Mouse (Mus musculus): Measurements from ENCODE around the gene Akap1.

The Akap1 gene

GRCm38 (mm10) chr11:88878011-88878410, 13.6 kb upstream of the Akap1 start:
- DNase-seq (ENCODE audit: low read depth, low spot score): peak; percentile 75

GRCm38 (mm10) chr11:88873667-88874030, 9.3 kb upstream of the Akap1 start:
- no peak for DNase-seq (ENCODE audit: low read depth, low spot score)

GRCm38 (mm10) chr11:88873027-88873666, 8.8 kb upstream of the Akap1 start:
- DNase-seq (ENCODE audit: low read depth, low spot score): peak; percentile 56

GRCm38 (mm10) chr11:88869443-88869842, 5.1 kb upstream of the Akap1 start:
- no peak for DNase-seq (ENCODE audit: low read depth, low spot score)

- peak; percentile 71 for DNase-seq (ENCODE audit: low read depth, low spot score)
These were observed 405 bp downstream of the Akap1 start for GRCm38 (mm10) chr11:88863904-88864457.

- DNase-seq (ENCODE audit: low read depth, low spot score): peak; percentile 42
These were observed 1.1 kb downstream of the Akap1 start for GRCm38 (mm10) chr11:88863071-88863903.

- peak; percentile 86 for DNase-seq (ENCODE audit: low read depth, low spot score)
These were observed 2.0 kb downstream of the Akap1 start for GRCm38 (mm10) chr11:88862355-88862754.

GRCm38 (mm10) chr11:88861060-88861459, 3.3 kb downstream of the Akap1 start:
- no peak for DNase-seq (ENCODE audit: low read depth, low spot score)

- no peak for DNase-seq (ENCODE audit: low read depth, low spot score)
These were observed 3.7 kb downstream of the Akap1 start for GRCm38 (mm10) chr11:88860641-88861040.

- DNase-seq (ENCODE audit: low read depth, low spot score): peak; percentile 45
These were observed 6.9 kb downstream of the Akap1 start for GRCm38 (mm10) chr11:88857311-88858005.

- no peak for DNase-seq (ENCODE audit: low read depth, low spot score)
These were observed 8.0 kb downstream of the Akap1 start for GRCm38 (mm10) chr11:88856383-88856782.

GRCm38 (mm10) chr11:88855795-88856194, 8.6 kb downstream of the Akap1 start:
- DNase-seq (ENCODE audit: low read depth, low spot score): no peak

- no peak for DNase-seq (ENCODE audit: low read depth, low spot score)
These were observed 10.8 kb downstream of the Akap1 start for GRCm38 (mm10) chr11:88853588-88853987.

GRCm38 (mm10) chr11:88852806-88853205, 11.6 kb downstream of the Akap1 start:
- DNase-seq (ENCODE audit: low read depth, low spot score): no peak

- peak; percentile 49 for DNase-seq (ENCODE audit: low read depth, low spot score)
These were observed 13.1 kb downstream of the Akap1 start for GRCm38 (mm10) chr11:88851049-88851825.

- no peak for DNase-seq (ENCODE audit: low read depth, low spot score)
These were observed 14.7 kb downstream of the Akap1 start for GRCm38 (mm10) chr11:88849732-88850131.

- DNase-seq (ENCODE audit: low read depth, low spot score): no peak
These were observed 15.1 kb downstream of the Akap1 start for GRCm38 (mm10) chr11:88849284-88849683.

GRCm38 (mm10) chr11:88848590-88848989, 15.8 kb downstream of the Akap1 start:
- peak; percentile 78 for DNase-seq (ENCODE audit: low read depth, low spot score)

GRCm38 (mm10) chr11:88847281-88848006, 16.9 kb downstream of the Akap1 start:
- no peak for DNase-seq (ENCODE audit: low read depth, low spot score)

- DNase-seq (ENCODE audit: low read depth, low spot score): no peak
These were observed 20.0 kb downstream of the Akap1 start for GRCm38 (mm10) chr11:88844384-88844783.

GRCm38 (mm10) chr11:88843305-88843704, 21.1 kb downstream of the Akap1 start:
- peak; percentile 87 for DNase-seq (ENCODE audit: low read depth, low spot score)
